Mouse (Mus musculus): ENCODE results near the gene Srek1ip1. TPM values are rescaled to one million over a fixed set of nuclear protein-coding genes. Genes with fewer than 3 reads are reported as not detected.

Srek1ip1 gene
- polyA plus RNA-seq, 1 experiment from 2014 or later = 16.9 TPM

Other genes with a start within 250 kb of the Srek1ip1 start
- gene Cwc27, start 24.7 kb downstream of the Srek1ip1 start, polyA plus RNA-seq (2015; fragmentation: Nextera tagmentation; extraction: Ambion mirVana) = 18.5 and 21.5 TPM in 2 replicates
- gene Shisal2b, start 71.4 kb downstream of the Srek1ip1 start, polyA plus RNA-seq (2015; fragmentation: Nextera tagmentation; extraction: Ambion mirVana) = 0.25 TPM in 2 replicates

All from heart, embryonic 13.5 days (tissue).